Mouse (Mus musculus) intestine, embryonic 14.5 days (tissue): Measurements from ENCODE around the gene 4932438A13Rik. TPM values are rescaled to one million over a fixed set of nuclear protein-coding genes. Genes with fewer than 3 reads are reported as not detected.
A peak's percentile ranks its signal among the peaks of the same experiment; 100 is the strongest.

Experiments
- ATAC-seq: fragments of 200-750 bp; cut with Nextera tagmentation; replicated peaks from 2 replicates; pipeline ENCODE4 v1.8.0; 2017; ENCODE audit warnings: low read depth, moderate number of reproducible peaks, moderate TSS enrichment, moderate library complexity; ENCODE audit not compliant: low FRiP score, low TSS enrichment
- DNase-seq: peaks from one replicate; pipeline ENCODE4 v3.0.0-alpha.2; 2018; ENCODE audit warnings: low spot score
- H3K27ac ChIP-seq: fragments of 300-500 bp; sonication (generic); 2 replicates; pipeline ENCODE4 v1.5.1; 2014; ENCODE audit warnings: low read depth, mild to moderate bottlenecking, control low read depth
- H3K27me3 ChIP-seq: fragments of 300-500 bp; sonication (generic); replicated peaks from 2 replicates; pipeline ENCODE4 v1.6.1; 2014; ENCODE audit warnings: low read length, control low read depth; ENCODE audit not compliant: control insufficient read depth, insufficient read depth
- H3K36me3 ChIP-seq: fragments of 300-500 bp; sonication (generic); 2 replicates; pipeline ENCODE4 v1.6.1; 2014; ENCODE audit warnings: low read length, control low read depth; ENCODE audit not compliant: control insufficient read depth, insufficient read depth
- H3K4me1 ChIP-seq: fragments of 300-500 bp; sonication (generic); replicated peaks from 2 replicates; pipeline ENCODE4 v1.6.1; 2014; ENCODE audit warnings: low read length, control low read depth, mixed read lengths; ENCODE audit not compliant: control insufficient read depth, insufficient read depth
- H3K4me2 ChIP-seq: fragments of 300-500 bp; sonication (generic); 2 replicates; pipeline ENCODE4 v1.6.1; 2014; ENCODE audit warnings: low read length
- H3K4me3 ChIP-seq: fragments of 300-500 bp; sonication (generic); 2 replicates; pipeline ENCODE4 v1.5.1; 2014; ENCODE audit warnings: low read depth, low read length, control low read depth, mixed read lengths
- H3K9ac ChIP-seq: fragments of 300-500 bp; sonication (generic); 2 replicates; pipeline ENCODE4 v1.6.1; 2014; ENCODE audit warnings: mild to moderate bottlenecking, low read length
- H3K9me3 ChIP-seq: fragments of 300-500 bp; sonication (generic); 2 replicates; pipeline ENCODE4 v1.6.1; 2016; ENCODE audit warnings: low read length, control low read depth; ENCODE audit not compliant: control insufficient read depth
- WGBS: fragments of 180-500 bp; shearing (Covaris S2); extraction: QIAGEN DNeasy Blood & Tissue Kit; methylation state at CpG from one replicate; pipeline ENCODE4 v1.1.7; 2014; 5-methylcytosine and 5-hydroxymethylcytosine counted together
- polyA plus RNA-seq: library from polyadenylated mRNA; unstranded; fragments of >200 nt; fragmentation: Nextera tagmentation; extraction: Ambion mirVana; gene quantifications from 2 replicates; pipeline ENCODE4 v1.2.1, GENCODE M21; 2014

4932438A13Rik gene
- polyA plus RNA-seq, 1 experiment from 2014 or later = 54.3 TPM

GRCm38 (mm10) chr3:36863881-36864280, 977 bp downstream of the 4932438A13Rik start:
- Histone ChIP-seq H3K9me3 (no peaks in the 10 kb centered on the region), H3K36me3 (peaks cover 27% of the 10 kb centered on the region), H3K27ac (no peak overlapping the region), H3K4me1 (peaks cover 4% of the 10 kb centered on the region; the same call in 1 of the 2 replicates), H3K4me2 (peak overlapping the region; percentile 52), H3K4me3 (peak overlapping the region; percentile 74), H3K27me3 (no peaks in the 10 kb centered on the region), H3K9ac (peak overlapping the region; percentile 71; the same call in 1 of the 2 replicates)
- DNase-seq = no peak
- ATAC-seq = no peak
- 70% methylated on average over 4 of the region's 4 CpGs for WGBS

- Histone ChIP-seq H3K9ac (no peak overlapping the region), H3K27me3 (no peaks in the 10 kb centered on the region), H3K27ac (no peak overlapping the region), H3K4me3 (no peak overlapping the region), H3K36me3 (peaks cover 27% of the 10 kb centered on the region), H3K9me3 (no peaks in the 10 kb centered on the region), H3K4me2 (no peak overlapping the region), H3K4me1 (peaks cover 4% of the 10 kb centered on the region; the same call in 1 of the 2 replicates)
- DNase-seq (no peak), ATAC-seq (no peak)
- WGBS = 92% methylated on average over 4 of the region's 4 CpGs
Measured at GRCm38 (mm10) chr3:36864466-36864865, 1.6 kb downstream of the 4932438A13Rik start.

GRCm38 (mm10) chr3:36905372-36905771, 42.5 kb downstream of the 4932438A13Rik start:
- no peaks in the 10 kb centered on the region for H3K27me3 ChIP-seq
- no peaks in the 10 kb centered on the region for H3K4me1 ChIP-seq
- H3K9me3 ChIP-seq = no peaks in the 10 kb centered on the region
- H3K4me2 ChIP-seq = no peak overlapping the region
- ATAC-seq (no peak), DNase-seq (no peak)
- WGBS = 95% methylated on average over 3 of the region's 3 CpGs
- H3K9ac ChIP-seq = no peak overlapping the region
- no peak overlapping the region for H3K27ac ChIP-seq
- no peak overlapping the region for H3K4me3 ChIP-seq
- H3K36me3 ChIP-seq = peaks cover 24% of the 10 kb centered on the region

GRCm38 (mm10) chr3:36917832-36918231, 54.9 kb downstream of the 4932438A13Rik start:
- H3K27me3 ChIP-seq = no peaks in the 10 kb centered on the region
- no peak for ATAC-seq
- no peak overlapping the region for H3K4me3 ChIP-seq
- no peaks in the 10 kb centered on the region for H3K9me3 ChIP-seq
- WGBS = 95% methylated on average over 2 of the region's 2 CpGs
- no peak overlapping the region for H3K9ac ChIP-seq
- no peak overlapping the region for H3K27ac ChIP-seq
- no peak for DNase-seq
- H3K36me3 ChIP-seq = peaks cover 41% of the 10 kb centered on the region
- no peaks in the 10 kb centered on the region for H3K4me1 ChIP-seq
- no peak overlapping the region for H3K4me2 ChIP-seq

GRCm38 (mm10) chr3:36918322-36918721, 55.4 kb downstream of the 4932438A13Rik start:
- Histone ChIP-seq H3K4me1 (no peaks in the 10 kb centered on the region), H3K27me3 (no peaks in the 10 kb centered on the region), H3K4me2 (no peak overlapping the region), H3K4me3 (no peak overlapping the region), H3K9me3 (no peaks in the 10 kb centered on the region), H3K36me3 (peaks cover 40% of the 10 kb centered on the region), H3K9ac (no peak overlapping the region), H3K27ac (no peak overlapping the region)
- ATAC-seq (no peak), DNase-seq (no peak)
- 78% methylated on average over 4 of the region's 4 CpGs for WGBS

- peaks cover 25% of the 10 kb centered on the region for H3K36me3 ChIP-seq
- H3K27ac ChIP-seq = no peak overlapping the region
- no peak overlapping the region for H3K4me2 ChIP-seq
- no peak overlapping the region for H3K4me3 ChIP-seq
- ATAC-seq (no peak), DNase-seq (no peak)
- no peaks in the 10 kb centered on the region for H3K27me3 ChIP-seq
- no peaks in the 10 kb centered on the region for H3K9me3 ChIP-seq
- H3K9ac ChIP-seq = no peak overlapping the region
- WGBS = 30% methylated on average over 5 of the region's 5 CpGs
- H3K4me1 ChIP-seq = no peaks in the 10 kb centered on the region
Measured at GRCm38 (mm10) chr3:36941572-36941971, 78.7 kb downstream of the 4932438A13Rik start.

GRCm38 (mm10) chr3:36942108-36942507, 79.2 kb downstream of the 4932438A13Rik start:
- no peak for DNase-seq
- no peak for ATAC-seq

GRCm38 (mm10) chr3:36943706-36944105, 80.8 kb downstream of the 4932438A13Rik start:
- Histone ChIP-seq H3K4me2 (no peak overlapping the region), H3K9me3 (no peaks in the 10 kb centered on the region)

More at GRCm38 (mm10) chr3:36942108-36942507, 79.2 kb downstream of the 4932438A13Rik start:
- H3K36me3 ChIP-seq = peaks cover 25% of the 10 kb centered on the region
- no peak overlapping the region for H3K4me3 ChIP-seq
- H3K9me3 ChIP-seq = no peaks in the 10 kb centered on the region
- no peaks in the 10 kb centered on the region for H3K4me1 ChIP-seq
- no peak overlapping the region for H3K4me2 ChIP-seq
- H3K27ac ChIP-seq = no peak overlapping the region
- H3K27me3 ChIP-seq = no peaks in the 10 kb centered on the region
- H3K9ac ChIP-seq = no peak overlapping the region
- WGBS = 64% methylated on average over 6 of the region's 6 CpGs

GRCm38 (mm10) chr3:37037979-37038378, 175.1 kb downstream of the 4932438A13Rik start:
- H3K27me3 ChIP-seq = no peaks in the 10 kb centered on the region
- H3K9ac ChIP-seq = no peak overlapping the region
- no peaks in the 10 kb centered on the region for H3K9me3 ChIP-seq
- H3K4me2 ChIP-seq = no peak overlapping the region
- no peaks in the 10 kb centered on the region for H3K4me1 ChIP-seq
- H3K36me3 ChIP-seq = peaks cover 66% of the 10 kb centered on the region
- H3K4me3 ChIP-seq = no peak overlapping the region
- 85% methylated on average over 2 of the region's 2 CpGs for WGBS
- H3K27ac ChIP-seq = no peak overlapping the region
- ATAC-seq = no peak
- no peak for DNase-seq

More at GRCm38 (mm10) chr3:36943706-36944105, 80.8 kb downstream of the 4932438A13Rik start:
- Histone ChIP-seq H3K36me3 (peaks cover 32% of the 10 kb centered on the region), H3K9ac (no peak overlapping the region), H3K4me3 (no peak overlapping the region), H3K4me1 (no peaks in the 10 kb centered on the region), H3K27me3 (no peaks in the 10 kb centered on the region), H3K27ac (no peak overlapping the region)
- DNase-seq (no peak), ATAC-seq (no peak)
